Comparison of ENCODE assay signal across 20 mouse cellular contexts in genomic region chr8:79004341-79004740, GRCm38 (mm10). TPM values are rescaled to one million over a fixed set of nuclear protein-coding genes. Genes with fewer than 3 reads are reported as not detected.
DNase-seq lines count a peak whose midpoint lies in the region; TF ChIP-seq lines count a peak whose summit lies in the region.
"Had no signal": no experiment of that assay in that cellular context is flagged by ENCODE, and none has a peak within 500 bp of the region (broad histone marks: within the 10 kb centered on the region; RNA-seq: fewer than 3 reads in every experiment).

No protein-coding gene starts in this region.

- TF ChIP-seq CTCF in layer of hippocampus, adult 2 months (conservative IDR thresholded peaks at IDR 0.05), result no peak

- intact Hi-C loops in left cerebral cortex, postnatal 14 days (cut with DNase I), result no loop called here
- intact Hi-C loops in left cerebral cortex, postnatal 4 days (cut with DNase I), result no loop called here

- no peak overlapping the region for H3K27ac ChIP-seq in layer of hippocampus, adult 2 months
- H3K27ac ChIP-seq: embryonic facial prominence, embryonic 10.5 days; embryonic facial prominence, embryonic 12.5 days; forebrain, embryonic 13.5 days; forebrain, embryonic 15.5 days had no signal

- no peak overlapping the region for H3K4me3 ChIP-seq in layer of hippocampus, adult 2 months
- H3K4me3 ChIP-seq: embryonic facial prominence, embryonic 10.5 days; embryonic facial prominence, embryonic 12.5 days; forebrain, embryonic 13.5 days; forebrain, embryonic 15.5 days had no signal

- peak; percentile 17 to 72 for DNase-seq in layer of hippocampus, adult 2 months (ENCODE audit: low spot score in 2 of 2)
- DNase-seq in layer of hippocampus, postnatal 10 days (ENCODE audit: low spot score in 2 of 2), result no peak
- DNase-seq in left cerebral cortex, postnatal 14 days (ENCODE audit: low spot score in 2 of 2), result peak; percentile 12 to 24
- no peak for DNase-seq in left cerebral cortex, postnatal 4 days
- DNase-seq in brain, adult 2 months (ENCODE audit: low read depth, low spot score), result peak; percentile 61
- peak; percentile 36 for DNase-seq in telencephalon, adult 2 months (ENCODE audit: low read depth, low spot score)
- no peak for DNase-seq in thymus, adult 18-20 months
- DNase-seq: adrenal gland, adult 2 months; adrenal gland, postnatal 10 days; adrenal gland, postnatal 25 days; cerebellum, adult 11-12 months; cerebellum, adult 2 months; cerebellum, adult 9-10 months; cerebellum, postnatal 10 days; cerebellum, postnatal 25 days had no signal

RNA-seq across cellular contexts. Expression of gene Zfp827, which starts 23.9 kb away (rescaled TPM):
- total RNA-seq in layer of hippocampus, adult 2 months (2021), result 10 to 100 TPM; 32.3 to 33.5 TPM
- total RNA-seq in layer of hippocampus, postnatal 10 days (2021), result 10 to 100 TPM; 23.2 to 24.2 TPM
- 10 to 100 TPM; 37.4 to 40.1 TPM for total RNA-seq in left cerebral cortex, postnatal 14 days (2021)
- total RNA-seq in left cerebral cortex, postnatal 4 days (2021), result 10 to 100 TPM; 29.9 to 30.2 TPM
- total RNA-seq: MEL had no signal

Comparison
In these comparisons a context has a peak if more than half of its experiments do, and no peak if none do; other contexts are left out.
1. DNase-seq: peak in layer of hippocampus, adult 2 months (2 of 2), left cerebral cortex, postnatal 14 days (2 of 2), brain, adult 2 months (single experiment) and telencephalon, adult 2 months (single experiment); none in layer of hippocampus, postnatal 10 days (0 of 2), left cerebral cortex, postnatal 4 days (single experiment) and thymus, adult 18-20 months (0 of 2).